ENCODE assay signal across 9 mouse cellular contexts in genomic region chr7:89843533-89843932, GRCm38 (mm10). TPM values are rescaled to one million over a fixed set of nuclear protein-coding genes. Genes with fewer than 3 reads are reported as not detected.
A peak's percentile ranks its signal among the peaks of the same experiment; 100 is the strongest.
DNase-seq lines count a peak whose midpoint lies in the region; ATAC-seq and TF ChIP-seq lines count a peak whose summit lies in the region.
"Had no signal": no experiment of that assay in that cellular context is flagged by ENCODE, and none has a peak within 500 bp of the region (broad histone marks: within the 10 kb centered on the region; RNA-seq: fewer than 3 reads in every experiment).

No protein-coding gene starts in this region.

- ATAC-seq in heart, postnatal 0 days (ENCODE audit: insufficient read depth, low read depth): no peak
- ATAC-seq in forebrain, embryonic 13.5 days: no peak

- no peak for TF ChIP-seq EP300 in heart, postnatal 0 days (IDR thresholded peaks at IDR 0.05; ENCODE audit: low read depth)

- H3K4me2 ChIP-seq in heart, postnatal 0 days (ENCODE audit: low read depth, low read length): no peak overlapping the region
- no peak overlapping the region for H3K4me2 ChIP-seq in forebrain, embryonic 13.5 days
- H3K4me2 ChIP-seq: embryonic facial prominence, embryonic 12.5 days had no signal

- no peaks in the 10 kb centered on the region for H3K27me3 ChIP-seq in heart, postnatal 0 days (ENCODE audit: control insufficient read depth, insufficient read depth, low read length)
- H3K27me3 ChIP-seq in forebrain, embryonic 13.5 days: no peaks in the 10 kb centered on the region
- H3K27me3 ChIP-seq: embryonic facial prominence, embryonic 12.5 days had no signal

- H3K27ac ChIP-seq in heart, postnatal 0 days (ENCODE audit: low read depth): no peak overlapping the region
- H3K27ac ChIP-seq in forebrain, embryonic 13.5 days: no peak overlapping the region
- H3K27ac ChIP-seq: embryonic facial prominence, embryonic 12.5 days had no signal

- no peaks in the 10 kb centered on the region; the same call in 1 of the 2 replicates for H3K4me1 ChIP-seq in heart, postnatal 0 days (ENCODE audit: control insufficient read depth, insufficient read depth)
- H3K4me1 ChIP-seq in lung, adult 2 months (ENCODE audit: control insufficient read depth, insufficient read depth, low read length): peaks cover 3% of the 10 kb centered on the region
- 0 out of 2 replicates have a peak, but pooled peaks cover 4% of the 10 kb centered on the region for H3K4me1 ChIP-seq in forebrain, embryonic 13.5 days
- H3K4me1 ChIP-seq: embryonic facial prominence, embryonic 12.5 days had no signal

- no peak for TF ChIP-seq POLR2A in lung, adult 2 months (IDR thresholded peaks at IDR 0.05; ENCODE audit: borderline replicate concordance, extremely low read depth, low read depth, low read length)

- peak; percentile 28 for DNase-seq in heart, postnatal 0 days (ENCODE audit: low spot score)
- no peak for DNase-seq in heart, adult 8-10 months (ENCODE audit: low spot score)
- DNase-seq in right cerebral cortex, postnatal 14 days: peak; percentile 17
- no peak for DNase-seq in right cerebral cortex, postnatal 36 days (ENCODE audit: low spot score in 2 of 2)
- peak; percentile 65 for DNase-seq in ZHBTc4 (ENCODE audit: low read depth, low spot score)
- no peak for DNase-seq in lung, adult 2 months
- DNase-seq in MN1 (ENCODE audit: low spot score): no peak

- H3K9ac ChIP-seq in heart, postnatal 0 days (replicated peaks; ENCODE audit: low read depth, low read length): no peak overlapping the region
- H3K9ac ChIP-seq in forebrain, embryonic 13.5 days: no peak overlapping the region
- H3K9ac ChIP-seq: embryonic facial prominence, embryonic 12.5 days had no signal

- 25% methylated on average over 6 of the region's 6 CpGs for WGBS in heart, postnatal 0 days
- WGBS in lung, adult 2 months: 40% methylated on average over 6 of the region's 6 CpGs
- 27% methylated on average over 6 of the region's 6 CpGs for WGBS in forebrain, embryonic 13.5 days

- no peaks in the 10 kb centered on the region for H3K36me3 ChIP-seq in heart, postnatal 0 days (replicated peaks; ENCODE audit: control insufficient read depth, insufficient read depth, low read length)
- no peaks in the 10 kb centered on the region for H3K36me3 ChIP-seq in forebrain, embryonic 13.5 days (ENCODE audit: poor library complexity, severe bottlenecking)
- H3K36me3 ChIP-seq: embryonic facial prominence, embryonic 12.5 days had no signal

- H3K4me3 ChIP-seq in heart, postnatal 0 days (ENCODE audit: low read depth, low read length): no peak overlapping the region
- H3K4me3 ChIP-seq in lung, adult 2 months (replicated peaks; ENCODE audit: extremely low read depth, low read depth, low read length): no peak overlapping the region
- H3K4me3 ChIP-seq in forebrain, embryonic 13.5 days: no peak overlapping the region
- H3K4me3 ChIP-seq: embryonic facial prominence, embryonic 12.5 days had no signal

- H3K9me3 ChIP-seq in heart, postnatal 0 days (replicated peaks; ENCODE audit: control insufficient read depth, low read length): no peaks in the 10 kb centered on the region
- no peaks in the 10 kb centered on the region for H3K9me3 ChIP-seq in forebrain, embryonic 13.5 days (replicated peaks)
- H3K9me3 ChIP-seq: embryonic facial prominence, embryonic 12.5 days had no signal

- peak; percentile 66 for TF ChIP-seq CTCF in heart, postnatal 0 days (IDR thresholded peaks at IDR 0.05; ENCODE audit: low read depth)
- peak; percentile 55 for TF ChIP-seq CTCF in lung, adult 2 months (IDR thresholded peaks at IDR 0.05; ENCODE audit: insufficient read depth, low read length)

RNA-seq across cellular contexts. Expression of gene Ccdc81, which starts 59.9 kb away (rescaled TPM):
- not detected in 2 replicates for total RNA-seq in heart, postnatal 0 days (2014; rRNA removed; ENCODE audit: low replicate concordance)
- 0.04 TPM in 1 of 2 replicates, not detected in the other for polyA plus RNA-seq in heart, postnatal 0 days (2015; fragmentation: Nextera tagmentation; extraction: Ambion mirVana)
- not detected for total RNA-seq in heart, adult 8-10 months (2022)
- 0.76 and 0.97 TPM in 2 replicates for polyA plus RNA-seq in lung, adult 2 months (2012; rRNA removed)
- polyA plus RNA-seq in forebrain, embryonic 13.5 days (2015; fragmentation: Nextera tagmentation; extraction: Ambion mirVana): 0.19 and 0.40 TPM in 2 replicates

Comparison
In these comparisons a context has a peak if more than half of its experiments do, and no peak if none do; other contexts are left out.
1. DNase-seq: peak in heart, postnatal 0 days (single experiment), right cerebral cortex, postnatal 14 days (single experiment) and ZHBTc4 (single experiment); none in heart, adult 8-10 months (single experiment), right cerebral cortex, postnatal 36 days (0 of 2), lung, adult 2 months (single experiment) and MN1 (single experiment).